Mouse (Mus musculus) mouse embryonic stem cell (cell line): ENCODE measurements around the gene Gm21964.

Experiments
- in situ Hi-C, 2 experiments: fragments of 300-500 bp; cut with MboI; formaldehyde crosslinking; loops; 1 replicate in 1 of 2; 3 replicates in 1 of 2; pipeline ENCODE4 v1.14.3; 2019 to 2020; ENCODE audit warnings: low sequenced_read_pairs in 2 of 2, low pct_unique_long_range_greater_than_20kb in 1 of 2, mixed read lengths in 1 of 2; ENCODE audit not compliant: unreplicated experiment in 1 of 2

Gm21964 gene

GRCm38 (mm10) chr8:110140770-110141169 is 39.8 kb downstream of the Gm21964 start:
- in situ Hi-C loops, result no loop called here

- in situ Hi-C loops, result no loop called here
Measured at GRCm38 (mm10) chr8:110145538-110145937, 44.5 kb downstream of the Gm21964 start.

GRCm38 (mm10) chr8:110152951-110153350 is 51.9 kb downstream of the Gm21964 start:
- in situ Hi-C loops, result no loop called here
